Mouse (Mus musculus): ENCODE data around the gene Ncf4. TPM values are rescaled to one million over a fixed set of nuclear protein-coding genes. Genes with fewer than 3 reads are reported as not detected.
"Not testable (repeated sequence)": the region's sequence is repeated elsewhere in the genome, so short reads cannot be mapped to it uniquely, and the experiment has no call there.

The Ncf4 gene
- polyA plus RNA-seq, 1 experiment = 1.1 TPM

DNA sequence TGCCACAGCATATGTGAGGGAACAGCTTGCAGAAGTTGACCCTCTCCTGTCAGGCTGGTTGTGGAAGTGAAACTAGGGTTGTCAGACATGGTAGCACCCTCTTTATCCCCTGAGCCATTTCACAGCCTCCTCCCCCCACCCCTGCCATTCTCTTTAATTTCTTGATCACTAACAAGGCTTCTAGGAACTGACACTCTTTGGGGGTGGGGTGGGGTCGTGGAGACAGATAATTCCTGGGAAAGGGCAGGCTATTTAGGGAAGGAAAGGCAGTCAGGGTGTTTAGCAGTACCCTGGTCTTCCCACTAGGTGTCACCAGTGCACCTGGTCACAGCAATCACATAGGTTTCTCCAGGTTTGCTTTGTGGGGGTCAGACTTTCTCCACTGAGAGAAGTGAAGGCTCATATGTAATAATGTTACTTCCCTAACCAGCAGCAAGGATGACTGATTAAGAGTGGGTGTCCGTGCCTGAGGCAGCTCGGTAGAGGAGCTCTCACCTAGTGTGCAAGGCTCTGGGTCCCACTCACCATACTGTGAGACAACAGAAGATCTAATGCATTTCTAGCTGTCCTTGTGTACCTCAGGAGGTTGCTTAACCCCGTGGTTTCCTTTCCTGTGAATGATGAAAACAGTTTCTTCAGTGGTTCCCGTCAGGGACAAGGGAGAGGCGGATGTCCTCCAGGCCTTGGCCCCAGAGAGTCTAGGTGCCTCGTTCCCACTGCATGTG is 12.9 kb downstream of the Ncf4 start:
- peak; percentile 77 for DNase-seq (ENCODE audit: low read depth)
- TF ChIP-seq POLR2A (IDR thresholded peaks at IDR 0.05; ENCODE audit: borderline replicate concordance, extremely low read depth, insufficient read depth, insufficient read length, poor library complexity, severe bottlenecking) (no peak), CTCF (IDR thresholded peaks at IDR 0.05; ENCODE audit: borderline replicate concordance, extremely low read depth, insufficient read depth, insufficient read length) (peak; percentile 78; the same call in 1 of the 2 replicates)

DNA sequence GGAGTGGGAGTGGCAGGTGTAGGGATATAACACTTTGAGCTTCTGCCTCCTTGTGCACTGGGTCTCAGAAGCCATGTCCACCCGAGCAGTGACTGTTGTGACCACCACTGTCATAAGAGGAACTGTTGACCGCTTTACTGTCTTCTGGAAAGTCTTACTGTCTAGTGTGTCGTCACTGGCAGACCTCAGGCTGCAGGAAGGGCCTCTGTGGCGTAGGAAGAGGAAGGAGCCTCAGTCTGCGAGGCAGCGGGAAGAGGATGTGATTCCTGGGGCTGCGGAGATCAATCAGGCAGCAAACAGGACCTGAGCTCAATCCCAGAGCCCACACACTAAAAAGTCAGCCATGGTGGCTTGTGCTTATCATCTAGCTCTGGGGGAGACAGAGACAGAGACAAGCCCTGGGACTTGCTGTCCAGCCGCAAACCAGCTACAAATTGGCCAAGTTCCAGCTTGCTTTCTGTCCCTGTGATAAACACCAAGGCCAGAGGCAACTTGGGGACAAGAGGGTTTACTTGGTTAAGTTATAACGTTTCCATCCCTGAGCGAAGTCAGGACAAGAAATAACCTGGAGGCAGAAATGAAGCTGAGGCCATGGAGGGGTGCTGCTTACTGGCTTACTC is 13.8 kb downstream of the Ncf4 start:
- DNase-seq (ENCODE audit: low read depth) = no peak
- no peak for TF ChIP-seq CTCF (IDR thresholded peaks at IDR 0.05; ENCODE audit: borderline replicate concordance, extremely low read depth, insufficient read depth, insufficient read length)

- DNase-seq (ENCODE audit: low read depth) = no peak
- no peak for TF ChIP-seq POLR2A (IDR thresholded peaks at IDR 0.05; ENCODE audit: borderline replicate concordance, extremely low read depth, insufficient read depth, insufficient read length, poor library complexity, severe bottlenecking)
- TF ChIP-seq CTCF (IDR thresholded peaks at IDR 0.05; ENCODE audit: borderline replicate concordance, extremely low read depth, insufficient read depth, insufficient read length) = no peak
Observed at GRCm38 (mm10) chr15:78260668-78261333, 16.2 kb downstream of the Ncf4 start.

- TF ChIP-seq POLR2A (IDR thresholded peaks at IDR 0.05; ENCODE audit: borderline replicate concordance, extremely low read depth, insufficient read depth, insufficient read length, poor library complexity, severe bottlenecking) (no peak), CTCF (IDR thresholded peaks at IDR 0.05; ENCODE audit: borderline replicate concordance, extremely low read depth, insufficient read depth, insufficient read length) (no peak)
- DNase-seq (ENCODE audit: low read depth) = peak; percentile 45
Observed at GRCm38 (mm10) chr15:78263286-78263685, 18.7 kb downstream of the Ncf4 start.

DNA sequence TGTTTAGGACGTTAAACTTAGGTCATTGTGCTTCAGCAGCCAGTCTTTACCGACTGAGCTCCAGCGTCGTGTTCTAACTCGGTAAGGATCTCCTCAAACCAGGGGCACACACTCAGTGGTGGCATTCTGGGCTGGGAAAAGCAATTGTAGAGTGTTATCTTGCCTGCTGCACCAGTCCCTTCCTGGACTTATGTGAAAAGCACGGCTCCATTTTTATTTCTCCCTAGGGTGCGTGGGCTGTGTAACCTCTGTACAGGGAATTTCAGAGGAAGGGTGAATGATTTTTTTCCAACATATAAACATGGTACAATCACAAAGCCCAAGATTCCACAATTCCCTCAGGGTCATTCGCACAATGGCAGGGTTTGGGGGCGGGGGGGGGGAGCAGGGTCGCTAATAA is 22.8 kb downstream of the Ncf4 start:
- TF ChIP-seq POLR2A (IDR thresholded peaks at IDR 0.05; ENCODE audit: borderline replicate concordance, extremely low read depth, insufficient read depth, insufficient read length, poor library complexity, severe bottlenecking) (no peak), CTCF (IDR thresholded peaks at IDR 0.05; ENCODE audit: borderline replicate concordance, extremely low read depth, insufficient read depth, insufficient read length) (no peak)
- no peak for DNase-seq (ENCODE audit: low read depth)

GRCm38 (mm10) chr15:78267865-78268264 is 23.3 kb downstream of the Ncf4 start:
- no peak for DNase-seq (ENCODE audit: low read depth)
- TF ChIP-seq CTCF (IDR thresholded peaks at IDR 0.05; ENCODE audit: borderline replicate concordance, extremely low read depth, insufficient read depth, insufficient read length) (no peak), POLR2A (IDR thresholded peaks at IDR 0.05; ENCODE audit: borderline replicate concordance, extremely low read depth, insufficient read depth, insufficient read length, poor library complexity, severe bottlenecking) (no peak)

GRCm38 (mm10) chr15:78271208-78271607 is 26.6 kb downstream of the Ncf4 start:
- no peak for TF ChIP-seq POLR2A (IDR thresholded peaks at IDR 0.05; ENCODE audit: borderline replicate concordance, extremely low read depth, insufficient read depth, insufficient read length, poor library complexity, severe bottlenecking)

DNA sequence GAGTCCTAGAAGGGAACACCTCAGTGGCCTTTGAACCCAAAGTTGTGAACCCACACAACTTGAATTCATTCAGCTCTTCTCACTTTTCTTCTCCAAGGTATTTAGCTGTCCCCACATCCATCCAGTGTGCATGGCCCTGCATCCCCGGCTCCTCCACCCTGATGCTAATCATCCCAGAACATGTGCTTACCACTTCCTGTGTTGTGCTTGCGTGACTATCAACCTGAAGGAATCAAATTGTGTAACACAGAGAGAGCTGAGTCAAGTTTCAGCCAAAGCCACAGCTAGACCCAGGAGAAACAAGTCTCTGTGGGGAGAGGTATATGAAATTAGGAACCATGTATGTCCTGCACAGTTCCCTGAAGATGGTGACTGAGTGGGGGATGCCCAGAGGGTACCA is 33.7 kb downstream of the Ncf4 start:
- no peak for DNase-seq (ENCODE audit: low read depth)
- TF ChIP-seq POLR2A (IDR thresholded peaks at IDR 0.05; ENCODE audit: borderline replicate concordance, extremely low read depth, insufficient read depth, insufficient read length, poor library complexity, severe bottlenecking) = no peak
- TF ChIP-seq CTCF (IDR thresholded peaks at IDR 0.05; ENCODE audit: borderline replicate concordance, extremely low read depth, insufficient read depth, insufficient read length) = no peak

More at GRCm38 (mm10) chr15:78271208-78271607, 26.6 kb downstream of the Ncf4 start:
- DNase-seq (ENCODE audit: low read depth) = no peak

- TF ChIP-seq POLR2A (IDR thresholded peaks at IDR 0.05; ENCODE audit: borderline replicate concordance, extremely low read depth, insufficient read depth, insufficient read length, poor library complexity, severe bottlenecking) (no peak), CTCF (IDR thresholded peaks at IDR 0.05; ENCODE audit: borderline replicate concordance, extremely low read depth, insufficient read depth, insufficient read length) (no peak)
- no peak for DNase-seq (ENCODE audit: low read depth)
Observed at GRCm38 (mm10) chr15:78287941-78288340, 43.3 kb downstream of the Ncf4 start.

- not testable (repeated sequence) for DNase-seq (ENCODE audit: low read depth)
Observed at GRCm38 (mm10) chr15:78289775-78290174, 45.2 kb downstream of the Ncf4 start.

- peak; percentile 22 for DNase-seq (ENCODE audit: low read depth)
Observed at GRCm38 (mm10) chr15:78293228-78293627, 48.6 kb downstream of the Ncf4 start.

DNA sequence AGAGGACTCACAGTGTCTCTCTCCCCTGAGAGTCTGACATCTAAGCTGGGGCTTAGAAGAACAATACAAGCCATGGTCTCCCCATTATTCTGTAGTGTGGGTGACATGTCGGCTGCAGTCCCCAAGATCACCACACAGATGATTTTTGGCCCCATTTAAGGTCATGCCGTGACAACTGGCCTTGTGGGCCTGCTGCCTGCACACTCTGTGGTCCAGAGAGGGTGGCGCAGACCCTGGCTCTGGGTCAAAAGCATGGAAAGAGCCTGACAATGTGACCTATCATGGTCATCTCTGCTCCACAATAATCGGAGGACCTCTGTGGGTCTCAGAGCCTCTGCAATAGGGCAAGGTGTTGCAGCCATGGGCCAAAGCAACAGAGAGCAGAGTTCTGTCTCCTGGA is 49.1 kb downstream of the Ncf4 start:
- DNase-seq (ENCODE audit: low read depth) = no peak
- TF ChIP-seq POLR2A (IDR thresholded peaks at IDR 0.05; ENCODE audit: borderline replicate concordance, extremely low read depth, insufficient read depth, insufficient read length, poor library complexity, severe bottlenecking) (no peak), CTCF (IDR thresholded peaks at IDR 0.05; ENCODE audit: borderline replicate concordance, extremely low read depth, insufficient read depth, insufficient read length) (no peak)
